Mouse (Mus musculus) cerebellum, adult 2 months (tissue): ENCODE data around the gene Zfp358. TPM values are rescaled to one million over a fixed set of nuclear protein-coding genes. Genes with fewer than 3 reads are reported as not detected.

Experiments
- DNase-seq, 2 experiments: peaks; one replicate each; pipeline ENCODE4 v3.0.0; 2021
- H3K27ac ChIP-seq: fragments of 200-500 bp; 2 replicates; pipeline ENCODE4 v1.5.1; 2012; ENCODE audit warnings: low read length, control low read depth, inconsistent platforms; ENCODE audit not compliant: insufficient read depth
- H3K27me3 ChIP-seq: fragments of 200-500 bp; 2 replicates; pipeline ENCODE4 v1.6.1; 2012; ENCODE audit warnings: inconsistent platforms, mild to moderate bottlenecking, low read length, moderate library complexity; ENCODE audit not compliant: control insufficient read depth, insufficient read depth
- H3K4me1 ChIP-seq: fragments of 200-500 bp; 2 replicates; pipeline ENCODE4 v1.6.1; 2011; ENCODE audit warnings: low read length; ENCODE audit not compliant: control insufficient read depth, insufficient read depth
- H3K4me3 ChIP-seq: fragments of 200-500 bp; replicated peaks from 2 replicates; pipeline ENCODE3; 2011; ENCODE audit warnings: mild to moderate bottlenecking, low read depth, low read length, control low read depth; ENCODE audit not compliant: insufficient read depth
- CTCF ChIP-seq: fragments of 200-500 bp; IDR thresholded peaks from 2 replicates; pipeline ENCODE4 v1.5.1; 2011; ENCODE audit warnings: low read depth, mild to moderate bottlenecking, control low read depth, low read length, moderate library complexity, borderline replicate concordance; ENCODE audit not compliant: insufficient read depth
- POLR2A ChIP-seq: fragments of 200-500 bp; IDR thresholded peaks from 2 replicates; pipeline ENCODE4 v1.6.1; 2011; ENCODE audit warnings: low read length, control low read depth, borderline replicate concordance; ENCODE audit not compliant: insufficient read depth
- WGBS: fragments of 180-500 bp; shearing (Covaris S2); methylation state at CpG from one replicate; pipeline ENCODE4 v1.1.7; 2018; 5-methylcytosine and 5-hydroxymethylcytosine counted together
- polyA plus RNA-seq: library from polyadenylated mRNA; depleted of rRNA; stranded (reverse); fragments of >200 nt; gene quantifications from 2 replicates; pipeline ENCODE4 v1.2.3, GENCODE M21; 2012; rRNA removed

The Zfp358 gene
- polyA plus RNA-seq = 47.2 and 49.6 TPM in 2 replicates

DNA sequence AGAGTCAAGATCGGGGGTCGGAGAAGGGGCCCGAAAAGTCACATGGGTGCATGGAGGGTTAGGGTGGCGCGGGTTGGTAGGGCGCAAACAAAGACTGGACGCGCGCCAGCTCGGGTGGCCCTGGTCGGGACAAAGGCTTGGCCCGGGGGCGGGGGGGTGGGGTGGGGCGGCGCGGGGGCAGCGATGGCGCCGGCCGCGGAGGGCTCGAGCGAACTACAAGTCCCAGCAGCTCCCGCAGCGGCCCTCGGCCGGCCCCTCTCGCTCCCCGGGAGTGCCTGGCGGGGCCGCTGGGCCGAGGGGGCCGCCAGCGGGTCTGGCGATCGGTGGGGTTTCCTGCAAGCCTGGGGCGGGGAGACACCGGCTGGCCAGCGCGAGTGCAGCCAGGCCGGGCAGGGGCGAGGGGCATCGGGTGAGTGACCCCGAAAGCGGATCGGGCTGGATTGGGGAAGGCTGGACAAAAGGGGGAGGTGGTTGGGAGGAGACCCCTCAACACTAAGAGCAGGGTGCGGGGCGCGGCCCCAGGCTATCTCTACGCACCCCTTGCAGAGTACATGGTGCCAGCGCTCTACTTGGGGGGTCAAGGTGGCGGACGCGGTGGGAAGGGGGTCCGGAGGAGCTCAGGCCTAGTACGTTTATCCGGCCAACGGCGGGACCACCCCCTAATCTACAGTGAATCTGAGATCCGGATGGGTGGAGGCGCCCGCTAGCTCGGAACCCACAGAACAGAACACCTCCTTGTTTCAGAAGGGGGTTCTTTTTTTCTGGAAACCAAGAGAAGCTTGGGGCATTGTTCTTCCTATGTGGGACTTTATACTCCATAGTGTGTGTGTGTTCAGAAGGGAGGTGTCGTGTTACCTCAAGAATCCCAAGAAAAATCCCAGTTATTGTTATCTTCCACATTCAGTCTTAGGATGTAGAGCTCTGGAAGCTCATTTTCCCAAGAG lies at the start of gene Zfp358:
Gene Zfp358, plus strand, starts transcription at position 238 of the 944 bp plus-strand sequence.
- Histone ChIP-seq H3K27ac (peak within 1 kb of the TSS; percentile 84), H3K4me3 (peak within 1 kb of the TSS; percentile 97), H3K4me1 (peaks cover 4% of the 10 kb centered on the region), H3K27me3 (no peaks in the 10 kb centered on the region)
- WGBS = 1% methylated on average over 50 of the region's 64 CpGs
- DNase-seq = peak; percentile 80 to 81
- peak; percentile 55; the same call in 1 of the 2 replicates for TF ChIP-seq POLR2A
- TF ChIP-seq CTCF = no peak

DNA sequence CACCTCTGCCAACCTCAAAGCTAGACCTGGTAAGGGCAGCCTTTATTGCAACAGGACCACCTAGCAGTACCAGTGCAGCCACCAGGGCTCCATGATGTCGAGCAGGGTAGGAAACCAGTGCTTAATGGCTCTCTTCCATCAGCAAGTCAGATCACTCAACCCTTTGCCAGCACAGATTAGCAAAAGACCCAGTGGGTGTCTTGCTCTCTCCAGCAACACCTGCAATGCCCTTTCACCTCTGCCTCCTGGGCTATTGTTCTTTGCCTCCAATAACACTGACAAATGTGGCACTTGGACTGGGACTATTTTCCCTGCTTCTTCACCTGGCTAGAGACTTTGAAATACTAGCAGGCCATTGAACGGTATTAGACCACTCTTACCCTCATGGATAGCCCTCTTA lies 43.7 kb upstream of the Zfp358 start:
- H3K4me1 ChIP-seq = no peaks in the 10 kb centered on the region
- DNase-seq = no peak
- H3K4me3 ChIP-seq = no peak overlapping the region
- 82% methylated on average over 2 of the region's 2 CpGs for WGBS
- TF ChIP-seq CTCF (no peak), POLR2A (no peak)
- H3K27me3 ChIP-seq = no peaks in the 10 kb centered on the region
- H3K27ac ChIP-seq = no peak overlapping the region

DNA sequence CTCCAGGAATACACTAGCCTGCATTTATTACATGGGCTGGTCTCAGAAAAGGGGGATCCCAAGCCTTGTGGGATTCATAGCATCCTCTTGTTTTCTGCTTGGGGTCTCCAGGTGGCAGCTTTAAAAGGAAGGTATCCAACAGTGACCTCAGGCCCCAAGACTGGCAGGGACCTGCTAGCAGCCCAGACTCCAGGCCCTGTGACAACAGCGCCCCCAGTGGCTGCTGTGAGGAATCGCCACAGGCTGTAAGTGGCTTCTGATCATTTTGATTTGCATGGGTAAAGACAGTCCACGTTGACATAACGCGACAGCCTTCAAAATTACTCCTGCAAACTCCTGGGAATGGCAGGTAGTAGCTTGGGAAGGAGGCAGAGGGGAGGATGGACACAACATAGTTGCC lies 42.3 kb upstream of the Zfp358 start:
- peak; percentile 60 to 64 for DNase-seq
- Histone ChIP-seq H3K4me3 (no peak overlapping the region), H3K27ac (no peak overlapping the region), H3K4me1 (no peaks in the 10 kb centered on the region), H3K27me3 (no peaks in the 10 kb centered on the region)
- TF ChIP-seq POLR2A (no peak), CTCF (peak; percentile 92)
- 27% methylated on average over 5 of the region's 5 CpGs for WGBS

DNA sequence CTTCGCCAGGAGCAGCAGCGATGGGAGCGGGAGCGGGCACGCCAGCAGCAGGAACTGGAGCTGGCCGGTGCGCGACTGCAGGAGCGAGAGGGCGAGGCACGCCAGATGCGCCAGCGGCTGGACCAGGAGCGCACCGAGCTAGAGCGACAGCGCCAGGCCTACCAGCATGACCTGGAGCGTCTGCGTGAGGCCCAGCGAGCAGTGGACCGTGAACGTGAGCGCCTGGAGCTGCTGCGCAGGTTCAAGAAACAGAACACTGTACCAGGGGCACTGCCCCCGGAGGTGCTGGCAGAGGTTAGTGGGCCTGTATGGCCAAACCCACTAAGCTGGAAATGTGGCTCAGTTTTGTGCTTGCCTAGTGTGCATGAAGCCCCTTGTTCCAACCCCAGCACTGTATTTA lies 40.9 kb upstream of the Zfp358 start:
- H3K4me3 ChIP-seq = no peak overlapping the region
- H3K27me3 ChIP-seq = no peaks in the 10 kb centered on the region
- H3K27ac ChIP-seq = no peak overlapping the region
- TF ChIP-seq CTCF = no peak
- no peak for TF ChIP-seq POLR2A
- 93% methylated on average over 25 of the region's 25 CpGs for WGBS
- no peak for DNase-seq
- no peaks in the 10 kb centered on the region for H3K4me1 ChIP-seq

DNA sequence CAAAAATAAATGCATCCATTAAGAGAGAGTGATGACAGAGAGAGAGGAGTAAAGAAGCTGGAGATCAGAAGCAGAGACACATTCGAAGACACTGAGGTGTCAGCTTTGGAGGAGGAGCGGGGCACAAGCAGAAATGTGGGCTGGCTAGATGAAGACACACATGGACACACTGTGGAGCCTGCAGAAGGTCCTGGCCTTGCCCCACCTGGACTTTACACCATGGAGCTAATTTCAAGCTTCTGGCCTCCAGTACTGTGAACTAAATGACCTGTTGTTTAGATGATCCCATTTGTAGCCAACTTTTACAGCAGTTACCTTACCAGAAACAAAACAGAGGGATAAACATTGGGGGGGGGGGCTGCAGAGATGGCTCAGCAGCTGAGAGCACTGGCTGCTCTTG lies 29.7 kb upstream of the Zfp358 start:
- Histone ChIP-seq H3K27ac (no peak overlapping the region), H3K27me3 (no peaks in the 10 kb centered on the region), H3K4me1 (peaks cover 3% of the 10 kb centered on the region), H3K4me3 (no peak overlapping the region)
- TF ChIP-seq POLR2A = no peak
- 86% methylated on average over 2 of the region's 2 CpGs for WGBS
- no peak for DNase-seq

DNA sequence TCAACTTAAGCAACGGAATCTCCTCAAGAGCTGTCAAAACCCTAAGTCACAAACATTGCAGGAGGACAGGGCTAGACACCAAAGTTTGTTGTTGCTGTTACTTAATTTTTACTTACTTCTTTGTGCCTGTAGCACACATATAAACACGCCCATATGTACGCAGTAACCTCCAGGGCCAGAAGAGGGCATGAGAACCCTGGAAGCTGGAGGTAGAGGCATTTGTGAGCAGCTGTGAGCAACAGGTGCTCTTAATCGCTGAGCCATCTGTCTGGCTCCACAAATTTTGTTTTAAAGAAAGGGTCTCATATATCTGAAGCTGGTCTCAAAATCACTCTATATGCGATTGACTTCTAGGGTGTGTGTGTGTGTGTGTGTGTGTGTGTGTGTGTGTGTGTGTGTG lies 28.6 kb upstream of the Zfp358 start:
- TF ChIP-seq POLR2A (no peak), CTCF (peak; percentile 29; the same call in 1 of the 2 replicates)
- Histone ChIP-seq H3K27ac (no peak overlapping the region), H3K4me3 (no peak overlapping the region), H3K27me3 (no peaks in the 10 kb centered on the region), H3K4me1 (peaks cover 4% of the 10 kb centered on the region; the same call in 1 of the 2 replicates)
- no peak for DNase-seq
- 52% methylated on average over 5 of the region's 5 CpGs for WGBS

DNA sequence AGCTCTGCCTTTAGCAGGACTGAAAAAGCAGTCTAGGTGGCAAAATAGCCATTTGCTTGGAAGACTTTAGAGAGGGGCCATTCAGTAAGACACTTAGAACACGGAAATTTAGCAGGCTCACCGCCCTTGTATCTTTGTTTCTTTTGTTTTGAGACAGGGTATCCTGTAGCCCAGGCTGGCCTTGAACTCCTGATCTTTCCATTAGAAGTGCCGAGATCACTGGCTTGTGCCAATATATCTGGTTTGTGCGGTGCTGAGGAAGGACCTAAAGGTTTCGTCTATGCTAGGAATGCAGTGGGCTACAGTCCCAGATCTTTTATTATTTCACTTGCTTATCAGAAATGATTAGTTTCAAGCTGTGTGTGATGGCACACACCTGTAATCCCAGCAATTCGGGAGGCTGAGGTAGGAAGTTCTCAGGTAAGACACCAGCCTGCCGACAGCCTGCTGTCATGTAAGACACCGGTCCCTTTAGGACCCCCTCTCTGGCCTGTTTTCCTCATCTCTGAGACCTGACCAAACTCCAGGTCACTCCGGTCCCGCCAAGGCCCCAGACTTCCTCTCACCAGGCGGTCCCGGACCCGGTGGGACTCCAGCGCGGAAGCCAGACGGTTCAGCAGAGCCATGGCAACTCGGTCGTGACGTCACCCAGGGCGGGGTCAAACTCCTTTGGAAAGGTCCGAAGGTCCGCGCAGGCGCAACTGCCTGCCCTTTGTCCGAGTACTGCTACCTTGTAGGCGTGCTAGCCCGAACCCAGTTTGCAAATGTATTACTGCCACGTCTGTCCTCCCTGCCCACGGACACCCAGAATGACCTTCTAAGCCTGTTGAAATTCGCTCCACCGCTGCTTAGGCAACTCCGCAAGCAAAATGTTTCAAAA lies 25.7 kb upstream of the Zfp358 start, which contains the start of gene Pex11g:
Gene Pex11g, minus strand, starts transcription at position 675 of the 880 bp plus-strand sequence.
- DNase-seq = peak; percentile 96 to 98
- 5% methylated on average over 32 of the region's 32 CpGs for WGBS
- TF ChIP-seq CTCF = no peak
- peak; percentile 78; the same call in 1 of the 2 replicates for TF ChIP-seq POLR2A
- peaks cover 4% of the 10 kb centered on the region; the same call in 1 of the 2 replicates for H3K4me1 ChIP-seq
- peak within 1 kb of the TSS; percentile 45 for H3K27ac ChIP-seq
- H3K27me3 ChIP-seq = no peaks in the 10 kb centered on the region
- peak within 1 kb of the TSS; percentile 85 for H3K4me3 ChIP-seq
